Mouse (Mus musculus) ES-E14 (cell line): ENCODE data around the gene Ltbp1. TPM values are rescaled to one million over a fixed set of nuclear protein-coding genes. Genes with fewer than 3 reads are reported as not detected.

ENCODE experiments used
- DNase-seq: peaks from one replicate; pipeline ENCODE4 v3.0.0-alpha.2; 2013; ENCODE audit warnings: low read depth, low spot score
- H3K27ac ChIP-seq: 2 replicates; pipeline ENCODE4 v1.5.1; 2012; ENCODE audit warnings: low read depth, mild to moderate bottlenecking, low read length, moderate library complexity, mixed read lengths; ENCODE audit not compliant: poor library complexity, insufficient read depth, severe bottlenecking
- H3K36me3 ChIP-seq: 2 replicates; pipeline ENCODE4 v1.6.1; 2012; ENCODE audit warnings: mild to moderate bottlenecking, low read length, moderate library complexity, mixed read lengths; ENCODE audit not compliant: control insufficient read depth, poor library complexity, insufficient read depth, severe bottlenecking
- H3K4me1 ChIP-seq, 2 experiments: fragments of 150-350 bp in 1 of 2; sonication (generic) in 1 of 2; 2 replicates each; pipeline ENCODE4 v1.6.1; 2012; ENCODE audit warnings: low read length in 2 of 2, mild to moderate bottlenecking in 1 of 2, mixed read lengths in 1 of 2; ENCODE audit not compliant: control insufficient read depth in 2 of 2, insufficient read depth in 2 of 2, poor library complexity in 1 of 2
- H3K4me3 ChIP-seq, 2 experiments: fragments of 150-350 bp in 1 of 2; sonication (generic) in 1 of 2; 2 replicates each; pipeline ENCODE4 v1.5.1; 2012; ENCODE audit warnings: low read length in 2 of 2, low read depth in 1 of 2, mild to moderate bottlenecking in 1 of 2, mixed read lengths in 1 of 2; ENCODE audit not compliant: insufficient read depth in 1 of 2, poor library complexity in 1 of 2, severe bottlenecking in 1 of 2
- H3K9ac ChIP-seq: 2 replicates; pipeline ENCODE4 v1.6.1; 2012; ENCODE audit warnings: low read depth, mild to moderate bottlenecking, low read length, mixed read lengths; ENCODE audit not compliant: poor library complexity, insufficient read depth, severe bottlenecking
- H3K9me3 ChIP-seq: fragments of 150-350 bp; sonication (generic); 2 replicates; pipeline ENCODE4 v1.6.1; 2012; ENCODE audit warnings: low read depth, mild to moderate bottlenecking, low read length; ENCODE audit not compliant: control insufficient read depth, insufficient read depth
- CHD2 ChIP-seq: IDR thresholded peaks from 2 replicates; pipeline ENCODE4 v1.6.1; 2014; ENCODE audit warnings: mild to moderate bottlenecking, low read depth, low read length, inconsistent platforms
- HCFC1 ChIP-seq: IDR thresholded peaks from 2 replicates; pipeline ENCODE4 v1.6.1; 2012; ENCODE audit warnings: low read length, inconsistent platforms, borderline replicate concordance; ENCODE audit not compliant: insufficient read depth
- MAFK ChIP-seq: IDR thresholded peaks from 2 replicates; pipeline ENCODE4 v1.6.1; 2014; ENCODE audit warnings: mild to moderate bottlenecking, low read depth, low read length, inconsistent platforms; ENCODE audit not compliant: insufficient read depth
- ZC3H11A ChIP-seq: IDR thresholded peaks from 2 replicates; pipeline ENCODE4 v1.6.1; 2012; ENCODE audit warnings: low read depth, mild to moderate bottlenecking, inconsistent platforms, low read length, borderline replicate concordance
- ZNF384 ChIP-seq: IDR thresholded peaks from 2 replicates; pipeline ENCODE4 v1.6.1; 2012; ENCODE audit warnings: low read depth, low read length, inconsistent platforms
- in situ Hi-C, 2 experiments: fragments of 600-800 bp; cut with MboI; formaldehyde crosslinking; loops; one replicate each; pipeline ENCODE4 v1.15.1; 2025; ENCODE audit warnings: low sequenced_read_pairs in 2 of 2, inconsistent platforms in 1 of 2; ENCODE audit not compliant: unreplicated experiment in 2 of 2
- total RNA-seq: library from RNA; depleted of rRNA; stranded (reverse); fragments of 300-350 nt; gene quantifications from 2 replicates; pipeline ENCODE4 v1.2.3, GENCODE M21; 2012

Ltbp1 gene
- total RNA-seq, 1 experiment: 25.2 TPM

- TF ChIP-seq ZNF384: no peak
- no peak for TF ChIP-seq ZC3H11A
- Histone ChIP-seq H3K9ac (no peak overlapping the region), H3K36me3 (no peaks in the 10 kb centered on the region), H3K4me3 (no peak overlapping the region), H3K27ac (no peak overlapping the region), H3K4me1 (no peaks in the 10 kb centered on the region), H3K9me3 (no peaks in the 10 kb centered on the region)
- in situ Hi-C loops: no loop called here
- DNase-seq: no peak
Observed at GRCm38 (mm10) chr17:75036881-75037280, 31.5 kb downstream of the Ltbp1 start.

- H3K4me1 ChIP-seq: no peaks in the 10 kb centered on the region
- H3K27ac ChIP-seq: no peak overlapping the region
- no peak overlapping the region for H3K9ac ChIP-seq
- H3K9me3 ChIP-seq: no peaks in the 10 kb centered on the region
- no peak for DNase-seq
- TF ChIP-seq ZNF384: no peak
- TF ChIP-seq ZC3H11A: no peak
- TF ChIP-seq CHD2: no peak
- no peak for TF ChIP-seq HCFC1
- no peak for TF ChIP-seq MAFK
- H3K36me3 ChIP-seq: no peaks in the 10 kb centered on the region
- in situ Hi-C loops: no loop called here
- no peak overlapping the region for H3K4me3 ChIP-seq
Observed at GRCm38 (mm10) chr17:75039017-75039416, 33.6 kb downstream of the Ltbp1 start.

GRCm38 (mm10) chr17:75049366-75049969, 44.1 kb downstream of the Ltbp1 start:
- no peak overlapping the region for H3K27ac ChIP-seq
- no peak overlapping the region for H3K4me3 ChIP-seq
- H3K9ac ChIP-seq: no peak overlapping the region
- no peaks in the 10 kb centered on the region for H3K4me1 ChIP-seq
- no peaks in the 10 kb centered on the region for H3K9me3 ChIP-seq
- DNase-seq: no peak
- H3K36me3 ChIP-seq: no peaks in the 10 kb centered on the region
- no peak for TF ChIP-seq CHD2
- TF ChIP-seq ZC3H11A: no peak
- TF ChIP-seq HCFC1: no peak
- TF ChIP-seq ZNF384: no peak
- TF ChIP-seq MAFK: no peak
- in situ Hi-C loops: no loop called here

- TF ChIP-seq ZNF384 (no peak), CHD2 (no peak), HCFC1 (no peak), ZC3H11A (no peak), MAFK (no peak)
- H3K36me3 ChIP-seq: no peaks in the 10 kb centered on the region
- DNase-seq: no peak
- H3K9ac ChIP-seq: no peak overlapping the region
- no peaks in the 10 kb centered on the region for H3K9me3 ChIP-seq
- no peak overlapping the region for H3K4me3 ChIP-seq
- in situ Hi-C loops: no loop called here
- H3K4me1 ChIP-seq: no peaks in the 10 kb centered on the region
- no peak overlapping the region for H3K27ac ChIP-seq
Observed at GRCm38 (mm10) chr17:75051440-75051925, 46.1 kb downstream of the Ltbp1 start.

GRCm38 (mm10) chr17:75055235-75055634, 49.9 kb downstream of the Ltbp1 start:
- H3K4me1 ChIP-seq: no peaks in the 10 kb centered on the region
- no peaks in the 10 kb centered on the region for H3K9me3 ChIP-seq
- H3K4me3 ChIP-seq: no peak overlapping the region
- in situ Hi-C loops: no loop called here
- H3K27ac ChIP-seq: no peak overlapping the region
- no peaks in the 10 kb centered on the region for H3K36me3 ChIP-seq
- H3K9ac ChIP-seq: no peak overlapping the region
- no peak for DNase-seq
- TF ChIP-seq CHD2: no peak
- TF ChIP-seq MAFK: no peak
- no peak for TF ChIP-seq ZC3H11A
